Mouse (Mus musculus): ENCODE data around the gene Ccdc12.
A peak's percentile ranks its signal among the peaks of the same experiment; 100 is the strongest.

The Ccdc12 gene

DNA sequence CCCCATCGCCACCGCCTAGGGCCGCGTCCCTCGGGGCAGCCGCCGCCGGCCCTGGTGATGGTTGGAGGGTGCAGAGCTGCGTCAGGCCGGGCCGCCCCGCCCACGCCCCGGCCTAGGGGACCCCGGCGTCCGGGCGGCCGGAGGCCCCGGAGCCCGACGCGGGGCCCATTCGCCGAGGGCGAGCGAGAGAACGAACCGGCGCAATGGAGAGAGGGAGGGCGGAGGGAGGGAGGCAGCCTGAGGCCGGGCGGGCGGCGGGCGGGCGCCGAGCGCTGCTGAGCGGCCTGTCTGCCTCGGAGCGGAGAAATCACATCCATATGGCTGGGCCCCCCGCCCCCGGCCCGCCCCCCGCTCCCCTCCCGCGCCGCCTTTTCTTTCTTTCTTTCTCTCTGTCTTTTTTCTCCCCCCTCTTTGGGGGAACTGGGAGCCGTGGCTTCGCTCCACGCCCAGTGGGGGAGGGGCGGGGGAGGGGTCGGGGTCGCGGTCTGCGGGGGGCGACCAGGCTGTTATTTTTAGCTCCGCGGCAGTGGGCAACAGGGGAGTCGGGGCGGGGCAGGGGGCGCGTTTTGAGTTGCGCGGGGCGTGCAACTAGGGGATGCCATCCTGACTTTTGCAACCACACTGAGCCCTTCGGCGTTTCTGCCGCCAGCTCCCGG is 86.1 kb downstream of the Ccdc12 start:
- DNase-seq (ENCODE audit: low read depth, low spot score) = peak; percentile 32

DNA sequence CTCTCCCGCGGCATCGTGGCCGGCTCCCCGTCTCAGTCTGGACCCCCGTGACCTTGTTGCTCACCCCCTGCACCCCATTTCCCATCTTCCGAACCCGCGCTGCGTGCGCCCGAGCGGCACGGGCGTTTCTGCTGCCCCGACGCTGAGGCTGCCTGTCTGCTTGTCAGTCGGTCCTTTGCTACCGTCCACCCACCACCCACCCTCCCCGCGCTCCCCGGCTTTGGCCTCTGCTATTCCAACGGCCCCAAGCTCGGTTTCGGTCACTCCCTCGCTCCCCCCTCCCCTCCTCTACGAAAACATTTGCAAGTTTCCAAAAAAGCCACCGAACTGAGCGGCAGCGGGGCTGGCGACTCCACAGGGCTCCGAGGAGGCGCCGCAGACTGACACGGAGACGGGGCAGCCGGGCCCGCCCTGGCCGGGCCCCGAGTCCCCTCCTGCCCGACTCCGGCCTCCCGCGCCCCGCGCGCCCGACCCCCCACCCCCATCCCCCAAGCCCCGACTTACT is 86.7 kb downstream of the Ccdc12 start:
- DNase-seq (ENCODE audit: low read depth, low spot score) = peak; percentile 27

DNA sequence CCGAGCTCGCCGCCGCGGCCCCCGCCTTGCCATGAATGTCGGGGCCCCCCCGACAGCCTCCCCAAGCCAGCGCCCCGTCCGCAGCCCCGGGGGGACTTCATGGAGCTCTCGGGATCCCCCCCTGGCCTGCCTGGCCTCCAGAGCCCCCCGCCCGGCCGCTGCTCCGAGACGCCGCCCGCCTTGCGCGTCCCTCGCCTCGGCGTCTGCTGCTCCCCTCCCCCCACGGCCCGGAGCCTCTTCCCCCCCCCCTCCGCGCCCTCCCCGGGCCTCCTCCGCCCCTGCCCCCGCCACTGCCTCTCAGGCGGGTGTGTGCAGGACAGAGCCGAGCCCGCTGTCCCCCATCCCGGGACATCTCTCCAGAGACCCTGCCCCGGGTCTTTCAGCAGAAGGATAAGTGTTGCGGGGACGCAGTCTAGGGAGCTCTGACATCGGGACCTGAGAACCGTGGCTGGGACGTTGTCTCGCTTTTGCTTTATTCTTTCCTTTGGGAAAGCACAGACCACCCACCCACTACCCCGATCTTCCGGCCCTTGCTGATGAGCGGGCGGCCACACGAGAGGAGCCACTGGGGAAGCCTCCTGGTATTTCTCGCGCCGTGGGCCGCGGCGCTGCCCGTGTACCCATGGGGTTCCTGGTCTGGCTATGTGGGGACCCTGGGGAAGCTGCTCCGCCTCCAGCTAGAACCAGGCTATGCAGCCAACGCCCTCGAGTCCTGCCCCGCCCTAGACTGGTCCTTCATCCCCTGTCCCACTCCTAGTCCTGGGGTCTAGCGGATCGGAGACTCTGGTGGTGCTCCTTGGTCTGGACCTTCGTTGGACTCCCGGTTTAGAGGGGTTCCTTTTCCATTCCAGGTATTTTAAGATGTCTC is 87.4 kb downstream of the Ccdc12 start:
- peak; percentile 22 for DNase-seq (ENCODE audit: low read depth, low spot score)

DNA sequence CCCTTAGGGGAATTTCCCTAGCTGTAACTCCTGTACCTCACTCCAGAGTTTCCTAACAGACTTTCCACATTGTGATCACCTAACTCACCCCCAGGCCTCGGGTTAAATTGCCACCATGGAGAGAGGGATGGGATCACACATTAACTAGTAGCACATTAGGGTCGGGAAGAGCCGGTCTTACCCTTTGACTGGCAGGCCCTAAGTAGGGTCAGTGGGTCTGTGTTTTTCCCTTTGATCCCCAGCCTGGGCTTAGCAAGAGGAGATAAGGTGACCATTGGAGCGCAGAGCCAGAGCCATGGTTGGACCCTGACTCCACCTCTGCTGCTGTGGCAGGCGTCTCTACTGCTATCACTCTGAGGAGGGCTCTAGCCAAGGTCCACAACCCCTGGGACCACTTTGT is 89.4 kb downstream of the Ccdc12 start:
- DNase-seq (ENCODE audit: low read depth, low spot score) = no peak

DNA sequence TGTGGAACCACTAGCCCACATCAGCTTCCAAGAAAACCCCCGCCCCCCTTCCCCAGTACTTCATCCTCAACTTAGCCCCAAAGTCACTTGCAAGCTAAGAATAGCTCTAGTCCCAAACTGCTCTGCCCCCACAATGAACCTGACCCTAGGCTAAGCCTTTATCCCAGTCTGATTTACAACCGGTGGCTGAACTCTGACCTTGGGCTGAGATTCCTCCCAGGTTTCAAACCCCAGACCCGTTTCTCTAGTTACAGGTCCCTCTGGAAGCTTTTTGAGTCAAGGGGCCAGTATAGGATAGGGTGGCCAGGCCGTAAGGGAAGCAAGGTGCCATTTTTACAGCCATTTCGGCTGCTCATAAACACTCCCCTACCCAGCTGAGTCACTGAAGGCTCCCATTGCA is 89.9 kb downstream of the Ccdc12 start:
- no peak for DNase-seq (ENCODE audit: low read depth, low spot score)

DNA sequence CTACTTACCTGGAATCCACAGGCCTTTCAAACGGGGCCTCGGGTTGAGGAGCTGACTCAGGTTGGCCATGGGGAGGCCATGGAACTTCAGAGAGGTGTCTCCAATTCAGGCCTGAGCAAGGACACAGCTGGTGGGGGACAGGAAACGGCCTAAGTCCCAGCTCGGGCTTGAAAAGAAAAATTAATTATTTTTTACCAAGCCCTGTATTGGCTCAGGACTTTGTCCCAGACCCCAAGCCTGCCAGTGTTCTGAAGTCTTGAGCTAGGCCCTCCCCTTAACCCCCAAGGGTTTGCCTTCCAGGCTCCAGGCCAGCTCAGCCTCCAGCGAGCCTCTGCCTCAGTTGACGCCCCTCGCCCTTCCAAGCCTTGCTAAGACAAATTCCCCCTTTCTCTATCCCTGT is 90.7 kb downstream of the Ccdc12 start, which contains the start of gene Pth1r:
TSS of gene Pth1r (minus strand) at position 185 of the 400 bp plus-strand sequence.
- DNase-seq (ENCODE audit: low read depth, low spot score) = no peak

DNA sequence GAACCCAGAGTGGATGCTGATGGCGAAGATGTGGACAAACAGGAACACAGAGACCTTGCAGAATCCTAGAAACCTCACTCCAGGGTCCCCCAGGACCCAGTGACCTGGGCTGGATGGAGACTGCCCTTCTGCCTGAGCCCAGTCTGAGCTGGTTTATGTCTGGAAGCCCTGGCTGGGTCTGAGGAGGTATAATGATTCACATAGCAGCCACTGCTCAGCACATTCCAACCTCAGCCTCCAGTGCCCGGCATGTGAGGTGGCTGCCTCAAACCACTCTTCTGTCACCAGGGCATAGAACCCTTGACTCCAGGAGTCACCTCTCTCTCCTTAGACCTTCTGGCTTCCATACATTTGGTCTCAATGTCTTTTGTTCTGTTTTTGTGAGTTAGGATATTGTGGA is 92.1 kb downstream of the Ccdc12 start:
- DNase-seq (ENCODE audit: low read depth, low spot score) = no peak

DNA sequence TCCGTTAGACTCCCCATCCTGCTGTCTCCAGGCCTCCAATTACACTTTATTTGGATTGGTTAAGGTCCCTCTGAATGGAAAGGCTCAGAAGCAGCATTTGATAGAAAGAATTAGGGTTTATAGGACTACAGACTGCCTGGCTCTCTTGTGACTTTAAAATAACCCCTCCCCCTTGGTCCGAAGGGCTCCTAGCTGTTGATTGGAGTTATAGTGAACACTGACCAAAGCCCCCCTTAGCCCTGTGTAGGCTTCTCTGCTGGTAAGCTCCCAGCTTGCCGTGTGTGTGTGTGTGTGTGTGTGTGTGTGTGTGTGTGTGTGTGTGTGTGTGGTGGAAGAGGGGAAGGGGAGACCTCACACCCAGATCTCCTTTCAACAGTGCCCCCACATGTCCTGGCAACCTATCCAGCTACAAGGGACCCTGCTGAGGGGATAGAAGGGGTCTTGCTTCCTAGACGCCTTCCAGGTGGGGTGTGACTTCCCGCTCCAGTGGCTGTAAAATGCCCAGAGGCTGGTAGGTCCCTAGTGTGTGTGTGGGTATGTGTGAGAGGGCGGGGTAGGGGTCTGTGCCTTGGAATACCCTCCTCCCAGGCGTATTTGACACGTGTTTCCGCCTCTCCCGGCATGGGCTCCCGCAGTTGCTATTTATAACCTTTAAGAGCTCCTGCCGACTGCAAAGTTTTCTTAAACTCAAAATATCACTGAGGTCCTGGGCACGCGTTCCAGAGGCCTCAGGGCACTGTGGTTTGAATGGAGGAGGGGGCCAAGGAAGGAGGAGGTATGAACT is 94.3 kb downstream of the Ccdc12 start:
- no peak for DNase-seq (ENCODE audit: low read depth, low spot score)

DNA sequence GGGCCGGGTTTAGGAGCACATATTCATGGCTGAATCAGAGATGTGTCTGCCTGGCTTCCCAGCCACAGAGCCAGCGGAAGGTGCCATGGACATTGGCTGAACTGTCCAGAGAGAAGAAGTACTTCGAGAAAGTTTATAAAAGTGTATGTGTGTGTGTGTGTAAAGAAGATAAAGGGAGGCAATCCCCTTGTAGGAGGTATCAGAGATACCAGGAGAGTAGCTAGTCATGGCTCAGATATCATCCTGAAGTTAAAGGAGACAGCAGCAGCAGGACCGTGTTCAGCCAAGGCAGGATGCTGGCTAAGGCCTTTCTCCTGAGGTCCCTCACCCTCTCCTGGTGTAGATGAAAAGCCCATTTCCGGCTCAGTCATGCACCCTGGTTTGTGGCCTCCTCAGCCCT is 95.1 kb downstream of the Ccdc12 start:
- DNase-seq (ENCODE audit: low read depth, low spot score) = no peak

DNA sequence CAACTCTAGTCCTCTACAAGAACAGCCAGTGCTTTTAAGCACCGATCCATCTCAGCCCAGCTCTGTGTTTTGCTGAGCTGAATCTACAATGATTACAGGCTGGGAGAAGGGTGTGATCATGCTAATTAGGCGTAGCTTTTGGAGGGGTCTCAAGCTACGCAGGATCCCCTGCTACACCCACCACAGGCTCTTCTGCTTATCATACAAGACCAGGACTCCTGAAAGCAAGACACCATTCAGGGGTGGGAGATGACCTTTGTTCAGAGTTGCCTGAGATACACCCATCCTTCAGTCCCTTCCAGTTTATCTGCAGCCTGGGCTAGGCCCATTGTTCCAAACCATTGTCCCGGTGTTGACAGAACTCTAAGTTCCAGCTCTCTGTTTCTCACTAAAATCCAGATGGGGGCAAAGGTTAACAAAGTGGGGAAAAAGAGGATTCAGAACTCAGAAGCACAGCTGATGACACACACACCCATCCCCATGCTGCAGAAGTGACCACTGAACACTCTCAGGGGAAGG is 96.7 kb downstream of the Ccdc12 start:
- no peak for DNase-seq (ENCODE audit: low read depth, low spot score)

DNA sequence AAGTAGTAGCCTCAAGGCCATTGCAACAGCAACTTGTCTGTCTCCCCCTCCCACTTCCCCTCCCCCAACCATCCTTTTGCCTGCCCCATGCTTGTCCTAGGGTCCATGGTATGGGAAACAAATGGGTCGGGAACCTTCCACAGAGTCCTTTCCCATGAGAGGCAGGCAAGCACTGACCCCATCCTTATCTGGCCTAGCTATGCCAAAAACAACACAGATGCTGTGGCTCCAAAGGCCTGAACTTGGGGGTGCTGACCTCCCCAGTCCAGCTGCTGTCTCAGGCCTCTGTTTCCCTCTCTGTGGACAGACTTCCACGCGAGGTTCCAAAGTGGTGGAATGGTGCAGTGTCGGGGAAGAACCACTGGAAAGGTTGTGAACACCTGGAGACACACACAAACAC is 97.5 kb downstream of the Ccdc12 start:
- DNase-seq (ENCODE audit: low read depth, low spot score) = no peak

DNA sequence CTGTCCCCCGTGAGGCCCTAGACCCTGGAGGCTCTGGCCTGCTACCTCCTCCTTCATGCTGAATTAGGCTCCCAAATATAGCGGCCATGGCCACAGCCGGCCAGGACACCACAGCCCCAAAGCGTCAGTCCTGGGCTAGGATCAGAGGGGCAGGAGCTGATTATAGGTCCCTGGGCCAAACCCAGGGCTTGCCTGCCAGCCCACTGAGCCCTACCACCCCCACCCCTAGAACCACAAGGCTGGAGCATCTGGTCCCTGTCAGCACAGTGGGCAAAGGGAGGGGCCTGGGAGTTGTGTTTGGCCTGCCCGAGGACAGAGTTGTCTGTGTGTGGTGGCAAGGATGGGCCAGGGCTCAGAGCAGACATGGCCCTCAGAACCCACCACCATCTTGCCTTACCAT is 101.5 kb downstream of the Ccdc12 start:
- no peak for DNase-seq (ENCODE audit: low read depth, low spot score)

DNA sequence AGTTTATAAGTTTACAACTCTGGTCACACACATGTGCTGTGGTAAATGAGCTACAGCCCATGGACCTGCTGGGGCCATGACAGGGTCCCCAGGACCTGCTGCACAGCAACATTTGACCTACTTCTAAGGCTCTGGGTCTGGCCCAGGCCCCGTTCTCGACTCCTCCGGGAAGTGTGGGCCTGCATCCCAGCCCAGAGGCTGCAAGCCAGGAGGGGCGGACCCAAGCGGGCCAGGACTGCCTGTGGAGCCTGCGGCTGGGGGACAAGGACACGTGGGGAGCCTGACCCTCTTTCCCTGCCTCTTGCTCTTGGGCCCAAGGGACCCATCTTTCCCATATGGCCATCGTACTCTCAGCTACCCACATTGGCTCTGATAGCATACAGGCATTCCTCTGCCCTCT is 102.3 kb downstream of the Ccdc12 start:
- no peak for DNase-seq (ENCODE audit: low read depth, low spot score)

DNA sequence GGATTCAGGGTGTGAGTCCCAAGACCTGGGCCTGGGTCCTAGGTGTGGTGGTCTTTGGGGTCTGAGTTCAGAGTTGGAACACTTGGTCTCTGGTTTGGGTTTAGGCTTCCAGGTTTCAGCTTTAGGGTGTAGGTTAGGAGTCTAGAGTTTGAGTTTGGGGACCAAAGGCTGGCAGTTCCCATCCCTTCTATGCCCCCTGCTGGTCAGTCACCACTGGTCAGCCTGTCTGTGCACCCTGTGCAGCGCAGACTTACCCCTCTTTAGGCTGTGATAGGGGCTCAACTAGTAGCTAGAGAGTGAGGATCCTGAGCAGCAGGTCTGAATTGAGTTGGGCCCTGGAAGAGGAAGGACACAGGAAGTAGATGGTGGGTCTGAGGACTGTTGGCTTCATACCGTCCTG is 103.0 kb downstream of the Ccdc12 start:
- DNase-seq (ENCODE audit: low read depth, low spot score) = peak; percentile 53

DNA sequence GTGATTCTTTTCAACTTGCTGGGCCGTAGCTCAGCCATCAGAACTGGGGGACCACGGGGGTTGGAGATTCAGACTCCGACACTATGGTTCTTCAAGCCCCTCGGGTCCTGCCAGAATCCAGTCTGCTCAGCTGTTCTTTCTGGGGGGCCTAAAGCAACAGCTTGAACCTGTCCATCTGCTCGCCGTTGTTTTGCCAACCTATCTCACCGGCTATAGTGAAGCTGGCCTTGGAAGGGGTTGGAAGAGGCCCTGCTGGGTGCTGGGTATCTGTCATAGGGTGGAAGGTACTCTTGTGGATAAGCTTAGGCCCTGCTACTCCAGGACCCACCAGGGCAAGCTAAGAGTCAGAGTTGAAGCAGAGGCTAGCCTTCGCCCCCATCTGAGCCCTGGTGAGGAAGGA is 104.6 kb downstream of the Ccdc12 start:
- no peak for DNase-seq (ENCODE audit: low read depth, low spot score)

Measured in CD4-positive, CD25-positive, alpha-beta regulatory T cell, adult 2 months (primary cell).